Mouse (Mus musculus): ENCODE data around the gene Rasgrp1. TPM values are rescaled to one million over a fixed set of nuclear protein-coding genes. Genes with fewer than 3 reads are reported as not detected.

The Rasgrp1 gene
- polyA plus RNA-seq, 1 experiment: 241 TPM

DNA sequence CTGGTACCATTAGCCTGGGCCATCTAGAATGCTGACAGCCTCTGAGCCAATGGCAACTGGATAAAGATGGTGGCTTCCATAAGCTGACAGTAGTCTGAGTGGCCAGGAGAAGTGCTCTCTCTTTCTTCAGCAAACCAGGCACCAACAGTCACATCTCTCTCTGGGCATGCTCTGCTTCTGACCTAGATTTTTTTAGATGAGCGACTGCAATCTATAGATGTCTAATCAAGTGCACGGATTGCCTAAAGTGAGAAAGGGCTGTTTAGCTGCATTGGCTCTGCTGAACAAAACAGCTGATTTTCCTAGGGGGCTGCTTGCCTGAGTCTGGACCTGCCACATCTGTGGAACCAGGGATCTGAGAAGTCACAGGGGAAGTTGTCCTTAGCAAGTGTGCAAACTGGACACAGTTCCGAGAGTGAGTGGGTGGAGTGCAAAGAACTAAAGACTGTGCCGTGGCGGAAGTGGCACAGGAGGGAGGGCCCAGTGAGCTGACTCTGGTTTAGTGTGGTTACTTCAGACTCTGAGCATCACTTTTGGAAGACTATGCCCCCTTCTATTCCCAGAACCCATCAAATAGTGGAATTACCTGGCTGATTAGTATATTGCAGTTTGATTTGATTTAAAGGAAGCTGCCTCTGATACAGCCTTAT is 29.1 kb downstream of the Rasgrp1 start:
- no peak for TF ChIP-seq CTCF (IDR thresholded peaks at IDR 0.05; ENCODE audit: insufficient read depth, low read depth, low read length)
- TF ChIP-seq POLR2A (IDR thresholded peaks at IDR 0.05; ENCODE audit: insufficient read depth, low read depth, low read length): no peak
- no peak overlapping the region for H3K27ac ChIP-seq (ENCODE audit: insufficient read depth, low read depth, low read length)
- H3K4me3 ChIP-seq (ENCODE audit: insufficient read depth, low read depth, low read length): no peak overlapping the region
- H3K4me1 ChIP-seq (ENCODE audit: control insufficient read depth, insufficient read depth, low read length): peaks cover 5% of the 10 kb centered on the region
- WGBS: 33% methylated on average over 5 of the region's 5 CpGs

DNA sequence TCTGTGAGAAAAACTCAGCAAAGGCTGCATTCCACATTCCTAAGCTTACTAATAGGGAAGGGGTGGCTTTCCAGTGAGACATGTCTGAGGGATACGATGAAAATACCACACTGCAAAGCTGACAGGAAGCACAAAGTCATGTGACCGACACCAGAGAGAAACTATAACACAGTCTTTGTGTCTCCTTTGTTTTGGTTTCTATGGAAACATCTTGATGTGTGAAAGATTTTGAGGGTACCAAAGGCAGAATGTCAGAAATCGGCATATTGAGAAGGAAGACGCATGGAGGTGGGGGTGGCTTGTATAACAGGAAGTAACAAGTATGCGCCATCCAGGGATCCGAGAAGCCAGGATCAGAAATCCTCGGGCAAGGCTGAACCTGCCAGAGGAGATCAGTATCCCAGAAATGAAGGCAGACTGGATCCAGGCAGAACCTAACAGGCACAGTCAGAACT is 30.3 kb downstream of the Rasgrp1 start:
- WGBS: 34% methylated on average over 7 of the region's 7 CpGs
- TF ChIP-seq CTCF (IDR thresholded peaks at IDR 0.05; ENCODE audit: insufficient read depth, low read depth, low read length): no peak
- TF ChIP-seq POLR2A (IDR thresholded peaks at IDR 0.05; ENCODE audit: insufficient read depth, low read depth, low read length): no peak
- Histone ChIP-seq H3K4me3 (ENCODE audit: insufficient read depth, low read depth, low read length) (no peak overlapping the region), H3K4me1 (ENCODE audit: control insufficient read depth, insufficient read depth, low read length) (peaks cover 5% of the 10 kb centered on the region), H3K27ac (ENCODE audit: insufficient read depth, low read depth, low read length) (no peak overlapping the region)

DNA sequence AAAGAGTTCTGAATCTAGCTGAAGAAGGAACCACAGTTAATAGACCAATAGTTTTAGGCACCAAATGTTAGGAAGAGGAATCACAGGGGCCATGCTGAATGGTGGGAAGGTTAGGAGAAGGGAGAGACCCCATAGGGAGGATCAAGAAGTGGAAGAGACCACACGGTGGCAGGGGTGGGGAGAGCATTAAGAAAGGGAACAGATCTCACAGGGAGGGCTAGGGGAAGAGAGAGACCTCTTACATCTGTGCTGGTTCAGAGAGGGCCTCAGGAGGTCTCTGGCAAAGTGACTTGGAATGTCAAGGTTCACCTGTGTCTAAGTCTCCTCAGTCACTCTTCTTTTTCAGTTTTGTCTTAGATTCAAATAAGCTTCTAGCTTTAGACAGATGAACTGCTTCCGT is 30.8 kb downstream of the Rasgrp1 start:
- 55% methylated on average over 2 of the region's 2 CpGs for WGBS
- H3K27ac ChIP-seq (ENCODE audit: insufficient read depth, low read depth, low read length): no peak overlapping the region

DNA sequence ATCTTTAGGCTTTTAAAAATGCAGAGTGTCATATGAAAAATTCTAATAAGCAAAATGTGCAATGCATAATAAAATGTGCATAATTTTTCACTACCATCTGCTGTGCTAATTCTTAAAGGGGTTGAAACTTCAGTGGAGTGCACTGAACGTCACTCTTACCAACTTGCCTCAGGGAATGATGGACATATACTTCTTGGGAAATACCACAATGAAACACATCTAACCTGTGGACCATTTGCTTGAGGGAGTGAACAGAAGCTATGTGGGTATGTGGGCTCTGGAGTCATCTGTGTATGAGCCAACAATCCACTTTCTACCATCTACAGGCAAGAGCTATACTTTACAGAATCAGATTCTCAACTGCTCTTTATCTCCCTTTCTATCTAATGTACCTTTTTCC is 31.5 kb downstream of the Rasgrp1 start:
- 75% methylated on average over 1 of the region's 1 CpGs for WGBS
- Histone ChIP-seq H3K27ac (ENCODE audit: insufficient read depth, low read depth, low read length) (no peak overlapping the region), H3K4me3 (ENCODE audit: insufficient read depth, low read depth, low read length) (no peak overlapping the region), H3K4me1 (ENCODE audit: control insufficient read depth, insufficient read depth, low read length) (peaks cover 5% of the 10 kb centered on the region)
- no peak for TF ChIP-seq POLR2A (IDR thresholded peaks at IDR 0.05; ENCODE audit: insufficient read depth, low read depth, low read length)
- no peak for TF ChIP-seq CTCF (IDR thresholded peaks at IDR 0.05; ENCODE audit: insufficient read depth, low read depth, low read length)

More for the DNA sequence above, 30.8 kb downstream of the Rasgrp1 start:
- Histone ChIP-seq H3K4me3 (ENCODE audit: insufficient read depth, low read depth, low read length) (no peak overlapping the region), H3K4me1 (ENCODE audit: control insufficient read depth, insufficient read depth, low read length) (peaks cover 5% of the 10 kb centered on the region)
- TF ChIP-seq CTCF (IDR thresholded peaks at IDR 0.05; ENCODE audit: insufficient read depth, low read depth, low read length) (no peak), POLR2A (IDR thresholded peaks at IDR 0.05; ENCODE audit: insufficient read depth, low read depth, low read length) (no peak)

DNA sequence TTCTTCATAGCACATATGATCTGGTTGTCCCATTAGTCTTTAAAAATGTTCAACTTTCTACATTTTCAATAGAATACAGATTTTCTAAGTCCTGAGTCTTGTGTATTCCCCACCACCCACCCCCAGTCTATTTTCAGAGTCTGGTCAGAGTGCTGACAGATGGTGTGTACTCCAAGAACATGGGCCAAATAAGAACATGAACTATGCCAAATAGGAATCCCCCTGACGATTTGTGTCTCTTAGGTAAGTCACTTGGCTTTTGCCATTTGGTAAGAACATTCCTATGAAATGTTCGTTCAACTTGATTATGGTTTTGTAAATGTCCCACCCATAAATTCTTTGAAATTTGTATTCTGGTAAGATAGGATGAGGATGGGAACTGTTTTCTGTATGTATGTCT is 33.8 kb downstream of the Rasgrp1 start:
- 84% methylated on average over 2 of the region's 2 CpGs for WGBS
- peaks cover 5% of the 10 kb centered on the region for H3K4me1 ChIP-seq (ENCODE audit: control insufficient read depth, insufficient read depth, low read length)
- H3K27ac ChIP-seq (ENCODE audit: insufficient read depth, low read depth, low read length): no peak overlapping the region
- no peak for TF ChIP-seq CTCF (IDR thresholded peaks at IDR 0.05; ENCODE audit: insufficient read depth, low read depth, low read length)
- TF ChIP-seq POLR2A (IDR thresholded peaks at IDR 0.05; ENCODE audit: insufficient read depth, low read depth, low read length): no peak
- no peak overlapping the region for H3K4me3 ChIP-seq (ENCODE audit: insufficient read depth, low read depth, low read length)

DNA sequence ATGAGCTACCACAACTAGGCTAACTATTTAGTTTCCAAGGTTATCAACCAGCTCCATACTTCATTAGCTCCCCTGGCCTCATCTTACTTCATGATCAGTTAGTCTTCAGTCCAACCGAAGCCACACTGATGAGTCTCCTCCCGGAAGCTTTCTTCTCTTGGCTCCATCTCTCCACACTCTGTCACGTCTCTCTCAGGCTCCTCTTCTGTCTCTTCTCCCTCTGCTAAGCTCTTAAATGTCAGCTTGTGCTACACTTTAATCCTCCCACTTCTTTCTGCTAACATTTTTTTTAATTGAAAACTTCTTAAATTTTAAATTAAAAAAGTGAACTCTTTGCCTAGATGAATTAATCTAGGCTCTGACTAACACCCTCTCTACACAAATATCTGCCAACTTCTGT is 34.8 kb downstream of the Rasgrp1 start:
- H3K27ac ChIP-seq (ENCODE audit: insufficient read depth, low read depth, low read length): no peak overlapping the region
- no peak overlapping the region for H3K4me3 ChIP-seq (ENCODE audit: insufficient read depth, low read depth, low read length)
- WGBS: 76% methylated on average over 3 of the region's 3 CpGs
- TF ChIP-seq CTCF (IDR thresholded peaks at IDR 0.05; ENCODE audit: insufficient read depth, low read depth, low read length) (no peak), POLR2A (IDR thresholded peaks at IDR 0.05; ENCODE audit: insufficient read depth, low read depth, low read length) (no peak)
- peaks cover 7% of the 10 kb centered on the region for H3K4me1 ChIP-seq (ENCODE audit: control insufficient read depth, insufficient read depth, low read length)

DNA sequence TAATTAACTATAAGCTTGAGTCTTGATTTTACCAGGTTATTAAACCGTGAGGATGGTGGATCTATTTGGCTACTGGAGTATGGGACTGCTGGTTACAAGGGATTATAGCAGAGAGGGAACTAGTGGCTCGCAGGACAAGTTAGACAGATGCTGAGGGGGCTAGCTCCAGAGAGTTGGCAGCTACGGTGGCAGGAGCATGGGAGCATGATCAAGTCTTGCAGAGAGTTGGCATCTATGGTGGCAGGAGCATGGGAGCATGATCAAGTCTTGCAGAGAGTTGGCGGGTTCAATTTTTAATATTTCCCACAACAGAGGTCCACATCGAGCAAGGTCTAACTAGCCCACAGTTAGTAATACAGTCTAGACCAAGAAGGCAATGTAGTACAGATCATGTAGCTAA is 37.9 kb downstream of the Rasgrp1 start:
- H3K4me3 ChIP-seq (ENCODE audit: insufficient read depth, low read depth, low read length): no peak overlapping the region
- no peak overlapping the region for H3K27ac ChIP-seq (ENCODE audit: insufficient read depth, low read depth, low read length)
- H3K4me1 ChIP-seq (ENCODE audit: control insufficient read depth, insufficient read depth, low read length): peaks cover 5% of the 10 kb centered on the region
- no peak for TF ChIP-seq POLR2A (IDR thresholded peaks at IDR 0.05; ENCODE audit: insufficient read depth, low read depth, low read length)
- no peak for TF ChIP-seq CTCF (IDR thresholded peaks at IDR 0.05; ENCODE audit: insufficient read depth, low read depth, low read length)
- 87% methylated on average over 5 of the region's 5 CpGs for WGBS

DNA sequence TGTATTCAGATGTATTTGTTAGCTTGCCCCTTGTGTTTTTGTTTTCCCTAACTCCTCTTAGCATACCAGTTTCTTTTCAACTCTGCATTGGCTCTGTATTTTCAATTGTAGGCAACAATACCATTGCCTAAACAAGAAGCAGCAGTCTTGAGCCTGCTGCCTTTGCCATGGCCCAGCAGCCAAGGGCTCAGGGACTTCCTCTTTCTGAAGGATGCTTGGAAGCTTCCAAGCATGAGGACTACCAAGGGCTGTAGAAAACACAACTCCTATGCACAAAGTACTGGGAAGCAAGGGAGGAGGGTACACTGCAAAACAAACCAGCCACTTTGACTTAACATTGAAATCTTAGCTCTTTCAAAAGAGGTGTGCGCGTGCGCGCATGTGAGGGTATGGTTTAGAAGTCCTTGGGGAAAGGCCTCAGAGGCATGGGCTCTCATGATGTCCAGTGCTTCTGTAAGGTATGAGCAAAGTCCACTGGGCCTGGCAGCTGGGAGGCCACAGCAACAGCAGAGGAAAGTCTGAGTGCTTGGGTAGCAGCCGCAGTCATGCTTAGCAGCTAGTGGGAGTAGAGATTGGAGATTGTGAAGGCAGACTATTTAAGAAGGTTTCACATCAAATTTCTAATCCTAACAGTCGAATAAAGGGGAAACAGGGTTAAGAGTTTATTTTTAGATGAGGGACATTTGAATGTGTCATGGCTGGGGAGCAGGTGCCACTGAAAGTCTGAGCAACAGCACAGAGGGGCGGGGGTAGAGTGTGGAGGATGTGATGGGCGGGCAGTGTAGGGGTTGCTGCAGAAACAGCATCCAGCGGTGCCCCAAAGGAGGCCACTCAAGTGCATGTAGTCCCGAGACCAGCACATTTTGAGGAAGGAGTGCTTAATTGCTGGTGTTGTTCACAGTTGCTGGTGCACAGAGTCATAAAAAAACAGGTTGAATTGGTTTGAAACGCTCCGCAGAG is 39.1 kb downstream of the Rasgrp1 start:
- H3K4me1 ChIP-seq (ENCODE audit: control insufficient read depth, insufficient read depth, low read length): peaks cover 5% of the 10 kb centered on the region
- WGBS: 70% methylated on average over 12 of the region's 12 CpGs
- H3K4me3 ChIP-seq (ENCODE audit: insufficient read depth, low read depth, low read length): no peak overlapping the region
- TF ChIP-seq CTCF (IDR thresholded peaks at IDR 0.05; ENCODE audit: insufficient read depth, low read depth, low read length) (no peak), POLR2A (IDR thresholded peaks at IDR 0.05; ENCODE audit: insufficient read depth, low read depth, low read length) (no peak)
- peak overlapping the region; percentile 6; the same call in 1 of the 2 replicates for H3K27ac ChIP-seq (ENCODE audit: insufficient read depth, low read depth, low read length)

Data from olfactory bulb, adult 2 months (tissue).